Mouse (Mus musculus) heart, adult 2 months (tissue): ENCODE data around the gene Chil4.

Experiments
- CTCF ChIP-seq: fragments of 200-600 bp; IDR thresholded peaks from 2 replicates; pipeline ENCODE4 v1.8.1; 2022; ENCODE audit warnings: antibody characterized with exemption, mild to moderate bottlenecking, moderate library complexity
- EP300 ChIP-seq: fragments of 200-500 bp; IDR thresholded peaks from 2 replicates; pipeline ENCODE4 v1.6.1; 2011; ENCODE audit warnings: low read depth, low read length, control low read depth; ENCODE audit not compliant: insufficient read depth
- POLR2A ChIP-seq: fragments of 200-500 bp; IDR thresholded peaks from 2 replicates; pipeline ENCODE4 v1.6.1; 2011; ENCODE audit warnings: mild to moderate bottlenecking, low read depth, low read length, control low read depth; ENCODE audit not compliant: insufficient read depth

DNA sequence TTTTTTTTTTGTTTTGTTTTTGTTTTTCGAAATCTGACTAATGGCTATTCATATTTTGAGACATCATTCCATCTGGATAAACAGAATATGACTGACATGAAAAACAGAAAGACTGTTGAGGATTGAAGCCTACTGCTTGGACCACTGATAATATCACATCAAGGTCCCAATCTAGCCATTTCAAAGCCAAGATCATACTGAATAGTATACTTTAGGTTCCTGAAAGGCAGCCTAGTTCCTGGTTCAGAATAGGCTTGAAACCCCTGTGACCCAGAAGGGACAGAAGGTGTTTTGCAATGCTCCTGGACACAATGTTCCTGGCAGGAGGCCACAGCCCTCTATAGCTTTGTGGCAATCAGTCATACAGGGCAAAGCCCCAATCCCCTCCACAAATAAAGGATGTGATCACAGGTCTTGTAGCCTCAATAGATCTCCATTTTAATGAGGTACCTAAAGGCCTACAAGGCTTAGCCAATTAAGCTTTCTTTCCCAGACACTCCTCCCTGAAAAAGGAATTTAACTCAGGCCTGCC is 48.7 kb downstream of the Chil4 start:
- TF ChIP-seq POLR2A (no peak), CTCF (no peak), EP300 (no peak)
